Mouse (Mus musculus) C2C12 (cell line): Measurements from ENCODE around the gene Ate1.

Experiments used
- CEBPB ChIP-seq: IDR thresholded peaks from one replicate; pipeline ENCODE4 v1.6.1; 2011; ENCODE audit warnings: low read depth, mild to moderate bottlenecking, control low read depth, moderate library complexity
- CTCF ChIP-seq: IDR thresholded peaks from one replicate; pipeline ENCODE4 v1.5.1; 2011; ENCODE audit not compliant: control insufficient read depth, insufficient read depth, insufficient read length
- FOSL1 ChIP-seq: IDR thresholded peaks from one replicate; pipeline ENCODE4 v1.8.0; 2011; ENCODE audit warnings: mild to moderate bottlenecking, low read length; ENCODE audit not compliant: poor library complexity, insufficient read depth, severe bottlenecking
- USF1 ChIP-seq: IDR thresholded peaks from one replicate; pipeline ENCODE4 v1.6.1; 2011; ENCODE audit warnings: low read depth, mild to moderate bottlenecking, control low read depth, moderate library complexity

- no peak for TF ChIP-seq CTCF
- TF ChIP-seq CEBPB: no peak
- TF ChIP-seq FOSL1: no peak
- TF ChIP-seq USF1: no peak
Measured at GRCm38 (mm10) chr7:130455587-130456246, 64.5 kb downstream of the Ate1 start.
